Mouse (Mus musculus): ENCODE results near the gene Gm49337.
A peak's percentile ranks its signal among the peaks of the same experiment; 100 is the strongest.

The Gm49337 gene

GRCm38 (mm10) chr4:116162142-116162541, 11.0 kb upstream of the Gm49337 start:
- DNase-seq (ENCODE audit: low read depth, low spot score): no peak

GRCm38 (mm10) chr4:116164759-116165554, 8.2 kb upstream of the Gm49337 start:
- no peak for DNase-seq (ENCODE audit: low read depth, low spot score)

- DNase-seq (ENCODE audit: low read depth, low spot score): no peak
These were observed 7.3 kb upstream of the Gm49337 start for GRCm38 (mm10) chr4:116165708-116166407.

GRCm38 (mm10) chr4:116167404-116167803, 5.8 kb upstream of the Gm49337 start, which contains the start of gene Tspan1:
Tspan1 (minus strand) TSS chr4:116167601.
- DNase-seq (ENCODE audit: low read depth, low spot score): peak; percentile 64

- peak; percentile 63 for DNase-seq (ENCODE audit: low read depth, low spot score)
These were observed 4.4 kb upstream of the Gm49337 start for GRCm38 (mm10) chr4:116168617-116169352.

- DNase-seq (ENCODE audit: low read depth, low spot score): no peak
These were observed 3.9 kb upstream of the Gm49337 start for GRCm38 (mm10) chr4:116169353-116169672.

GRCm38 (mm10) chr4:116173752-116174151, 568 bp downstream of the Gm49337 start:
- DNase-seq (ENCODE audit: low read depth, low spot score): no peak

GRCm38 (mm10) chr4:116174466-116175116, 1.4 kb downstream of the Gm49337 start:
- no peak for DNase-seq (ENCODE audit: low read depth, low spot score)

GRCm38 (mm10) chr4:116175136-116175535, 2.0 kb downstream of the Gm49337 start:
- DNase-seq (ENCODE audit: low read depth, low spot score): no peak

GRCm38 (mm10) chr4:116175711-116176542, 2.7 kb downstream of the Gm49337 start:
- DNase-seq (ENCODE audit: low read depth, low spot score): no peak

GRCm38 (mm10) chr4:116176543-116176988, 3.4 kb downstream of the Gm49337 start:
- DNase-seq (ENCODE audit: low read depth, low spot score): no peak

GRCm38 (mm10) chr4:116177140-116177539, 4.0 kb downstream of the Gm49337 start:
- no peak for DNase-seq (ENCODE audit: low read depth, low spot score)

- DNase-seq (ENCODE audit: low read depth, low spot score): no peak
These were observed 8.9 kb downstream of the Gm49337 start for GRCm38 (mm10) chr4:116182079-116182478.

GRCm38 (mm10) chr4:116182745-116183144, 9.6 kb downstream of the Gm49337 start:
- DNase-seq (ENCODE audit: low read depth, low spot score): no peak

GRCm38 (mm10) chr4:116185083-116185482, 11.9 kb downstream of the Gm49337 start:
- DNase-seq (ENCODE audit: low read depth, low spot score): no peak

GRCm38 (mm10) chr4:116192286-116192835, 19.2 kb downstream of the Gm49337 start:
- DNase-seq (ENCODE audit: low read depth, low spot score): no peak

GRCm38 (mm10) chr4:116193583-116194383, 20.6 kb downstream of the Gm49337 start:
- no peak for DNase-seq (ENCODE audit: low read depth, low spot score)

GRCm38 (mm10) chr4:116198422-116198821, 25.2 kb downstream of the Gm49337 start:
- peak; percentile 37 for DNase-seq (ENCODE audit: low read depth, low spot score)

- no peak for DNase-seq (ENCODE audit: low read depth, low spot score)
These were observed 31.2 kb downstream of the Gm49337 start for GRCm38 (mm10) chr4:116204422-116204821.

GRCm38 (mm10) chr4:116206531-116206930, 33.3 kb downstream of the Gm49337 start:
- no peak for DNase-seq (ENCODE audit: low read depth, low spot score)
